Mouse (Mus musculus): ENCODE measurements around the gene Cluh. TPM values are rescaled to one million over a fixed set of nuclear protein-coding genes. Genes with fewer than 3 reads are reported as not detected.

Gene Cluh
- total RNA-seq (2014; rRNA removed): 87.1 and 132 TPM in 2 replicates
- polyA plus RNA-seq (2015; fragmentation: Nextera tagmentation; extraction: Ambion mirVana): 18.7 and 21.3 TPM in 2 replicates

DNA sequence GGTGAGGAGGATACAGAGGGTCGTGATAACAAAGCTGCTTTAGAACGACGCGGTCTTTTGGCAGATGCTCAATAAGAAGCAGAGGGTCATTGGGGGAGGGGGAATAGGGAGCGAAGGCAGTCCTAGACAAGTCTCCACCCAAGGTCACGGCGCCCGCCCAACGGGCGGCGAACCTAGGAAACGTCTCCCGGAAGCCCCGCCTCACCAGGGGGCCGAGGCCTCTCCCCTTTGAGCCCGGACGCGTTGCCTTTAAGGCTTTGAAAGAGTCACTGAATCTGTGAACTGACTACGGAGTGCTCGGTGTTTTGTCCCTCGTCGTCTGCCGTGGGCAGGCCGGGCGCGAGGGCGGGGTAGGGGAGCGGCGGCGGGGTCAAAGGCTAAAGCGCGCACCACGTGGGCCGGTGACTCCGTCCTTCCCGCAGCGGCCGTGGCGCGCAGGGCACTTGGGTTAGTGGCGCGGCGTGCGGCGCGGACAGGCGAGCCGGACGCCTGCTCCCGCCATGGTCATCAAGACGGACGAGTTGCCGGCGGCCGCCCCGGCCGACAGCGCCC, at the start of gene Cluh:
Cluh (plus strand) TSS at position 401 of the 552 bp plus-strand sequence.
- Histone ChIP-seq H3K4me1 (ENCODE audit: insufficient read depth, low read length) (peaks cover 28% of the 10 kb centered on the region), H3K27ac (peak within 1 kb of the TSS; percentile 85), H3K4me3 (ENCODE audit: low read length) (peak within 1 kb of the TSS; percentile 83), H3K36me3 (ENCODE audit: insufficient read depth, low read length) (no peaks in the 10 kb centered on the region), H3K9me3 (ENCODE audit: low read length) (no peaks in the 10 kb centered on the region), H3K27me3 (ENCODE audit: insufficient read depth, low read length) (no peaks in the 10 kb centered on the region), H3K4me2 (ENCODE audit: low read depth, low read length) (peak within 1 kb of the TSS; percentile 82), H3K9ac (replicated peaks; ENCODE audit: low read length) (peak within 1 kb of the TSS; percentile 90)
- peak; percentile 92 for ATAC-seq
- WGBS: under 1% methylated on average over 57 of the region's 58 CpGs
- DNase-seq (ENCODE audit: low spot score): peak; percentile 95
- TF ChIP-seq CTCF (IDR thresholded peaks at IDR 0.05; ENCODE audit: low read depth): no peak

DNA sequence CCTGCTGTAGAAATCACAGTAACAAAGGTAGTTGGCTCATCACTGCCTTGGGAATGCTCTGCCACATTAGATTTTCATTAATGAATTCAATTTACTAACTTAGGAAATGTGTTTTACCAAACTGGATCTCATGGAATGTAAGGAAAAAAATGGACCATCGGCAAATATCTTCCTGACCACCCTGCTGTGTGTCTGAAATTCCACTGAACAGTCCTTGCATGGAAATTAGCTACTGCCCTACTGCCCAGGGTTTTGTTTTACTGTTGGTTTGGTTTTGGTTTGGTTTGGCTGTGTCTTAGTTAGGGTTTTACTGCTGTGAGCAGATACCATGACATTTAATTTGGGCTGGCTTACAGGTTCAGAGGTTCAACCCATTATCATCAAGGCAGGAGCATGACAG, 47.0 kb upstream of the Cluh start:
- no peaks in the 10 kb centered on the region for H3K9me3 ChIP-seq (ENCODE audit: low read length)
- H3K36me3 ChIP-seq (ENCODE audit: insufficient read depth, low read length): no peaks in the 10 kb centered on the region
- DNase-seq (ENCODE audit: low spot score) (no peak), ATAC-seq (no peak)
- no peak overlapping the region for H3K4me2 ChIP-seq (ENCODE audit: low read depth, low read length)
- no peak overlapping the region for H3K27ac ChIP-seq
- H3K9ac ChIP-seq (replicated peaks; ENCODE audit: low read length): no peak overlapping the region
- 58% methylated on average over 1 of the region's 1 CpGs for WGBS
- no peaks in the 10 kb centered on the region for H3K27me3 ChIP-seq (ENCODE audit: insufficient read depth, low read length)
- no peak overlapping the region for H3K4me3 ChIP-seq (ENCODE audit: low read length)
- TF ChIP-seq CTCF (IDR thresholded peaks at IDR 0.05; ENCODE audit: low read depth): no peak
- no peaks in the 10 kb centered on the region for H3K4me1 ChIP-seq (ENCODE audit: insufficient read depth, low read length)

DNA sequence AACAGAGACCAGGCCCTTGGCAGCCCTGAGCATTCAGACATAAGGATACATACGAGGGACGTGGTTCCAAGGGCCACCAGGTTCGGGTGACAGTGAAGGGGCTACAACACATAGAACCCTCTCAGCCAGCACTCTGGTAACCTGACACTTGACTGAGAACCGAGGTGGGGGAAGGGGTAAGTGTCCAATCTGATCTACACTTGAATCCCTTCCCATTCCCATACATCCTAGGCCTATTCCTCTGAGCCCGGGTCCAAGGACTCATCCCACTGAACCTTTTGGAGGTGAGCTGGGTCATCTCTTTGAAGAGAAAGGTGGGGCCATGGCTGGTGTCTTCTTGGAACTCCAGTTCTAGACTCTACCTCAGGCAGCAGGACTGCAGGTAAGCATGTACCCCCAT, 39.2 kb upstream of the Cluh start:
- ATAC-seq (no peak), DNase-seq (ENCODE audit: low spot score) (no peak)
- no peaks in the 10 kb centered on the region for H3K36me3 ChIP-seq (ENCODE audit: insufficient read depth, low read length)
- H3K4me2 ChIP-seq (ENCODE audit: low read depth, low read length): peak overlapping the region; percentile 90
- no peaks in the 10 kb centered on the region for H3K9me3 ChIP-seq (ENCODE audit: low read length)
- H3K9ac ChIP-seq (replicated peaks; ENCODE audit: low read length): no peak overlapping the region
- TF ChIP-seq CTCF (IDR thresholded peaks at IDR 0.05; ENCODE audit: low read depth): no peak
- WGBS: 30% methylated on average over 5 of the region's 5 CpGs
- no peak overlapping the region for H3K27ac ChIP-seq
- peaks cover 17% of the 10 kb centered on the region for H3K27me3 ChIP-seq (ENCODE audit: insufficient read depth, low read length)
- H3K4me1 ChIP-seq (ENCODE audit: insufficient read depth, low read length): peaks cover 5% of the 10 kb centered on the region; the same call in 1 of the 2 replicates
- peak overlapping the region; percentile 48 for H3K4me3 ChIP-seq (ENCODE audit: low read length)

- peaks cover 17% of the 10 kb centered on the region for H3K27me3 ChIP-seq (ENCODE audit: insufficient read depth, low read length)
- DNase-seq (ENCODE audit: low spot score): no peak
- WGBS: 2% methylated on average over 48 of the region's 50 CpGs
- peak within 1 kb of the TSS; percentile 48 for H3K4me3 ChIP-seq (ENCODE audit: low read length)
- H3K36me3 ChIP-seq (ENCODE audit: insufficient read depth, low read length): no peaks in the 10 kb centered on the region
- H3K9ac ChIP-seq (replicated peaks; ENCODE audit: low read length): peak within 1 kb of the TSS; percentile 44
- no peak within 1 kb of the TSS for H3K27ac ChIP-seq
- H3K9me3 ChIP-seq (ENCODE audit: low read length): no peaks in the 10 kb centered on the region
- H3K4me1 ChIP-seq (ENCODE audit: insufficient read depth, low read length): peaks cover 5% of the 10 kb centered on the region; the same call in 1 of the 2 replicates
- peak within 1 kb of the TSS; percentile 90 for H3K4me2 ChIP-seq (ENCODE audit: low read depth, low read length)
- no peak for TF ChIP-seq CTCF (IDR thresholded peaks at IDR 0.05; ENCODE audit: low read depth)
- ATAC-seq: peak; percentile 45; the same call in 1 of the 2 replicates
Measured at GRCm38 (mm10) chr11:74610545-74611176, 38.6 kb upstream of the Cluh start, which contains the start of gene Rap1gap2. Rap1gap2 (minus strand) TSS chr11:74610915.

- no peaks in the 10 kb centered on the region for H3K36me3 ChIP-seq (ENCODE audit: insufficient read depth, low read length)
- TF ChIP-seq CTCF (IDR thresholded peaks at IDR 0.05; ENCODE audit: low read depth): no peak
- H3K4me2 ChIP-seq (ENCODE audit: low read depth, low read length): peak overlapping the region; percentile 90
- no peak overlapping the region for H3K9ac ChIP-seq (replicated peaks; ENCODE audit: low read length)
- no peak for ATAC-seq
- H3K4me3 ChIP-seq (ENCODE audit: low read length): no peak overlapping the region
- H3K4me1 ChIP-seq (ENCODE audit: insufficient read depth, low read length): peaks cover 5% of the 10 kb centered on the region; the same call in 1 of the 2 replicates
- peaks cover 17% of the 10 kb centered on the region for H3K27me3 ChIP-seq (ENCODE audit: insufficient read depth, low read length)
- no peak for DNase-seq (ENCODE audit: low spot score)
- no peak overlapping the region for H3K27ac ChIP-seq
- H3K9me3 ChIP-seq (ENCODE audit: low read length): no peaks in the 10 kb centered on the region
- WGBS: 16% methylated on average over 7 of the region's 7 CpGs
Measured at GRCm38 (mm10) chr11:74611437-74611836, 37.9 kb upstream of the Cluh start.

- Histone ChIP-seq H3K36me3 (ENCODE audit: insufficient read depth, low read length) (no peaks in the 10 kb centered on the region), H3K27ac (no peak overlapping the region), H3K9me3 (ENCODE audit: low read length) (no peaks in the 10 kb centered on the region), H3K4me2 (ENCODE audit: low read depth, low read length) (no peak overlapping the region), H3K27me3 (ENCODE audit: insufficient read depth, low read length) (peaks cover 17% of the 10 kb centered on the region), H3K9ac (replicated peaks; ENCODE audit: low read length) (no peak overlapping the region), H3K4me1 (ENCODE audit: insufficient read depth, low read length) (peaks cover 5% of the 10 kb centered on the region; the same call in 1 of the 2 replicates), H3K4me3 (ENCODE audit: low read length) (no peak overlapping the region)
- ATAC-seq (no peak), DNase-seq (ENCODE audit: low spot score) (no peak)
- WGBS: 63% methylated on average over 4 of the region's 4 CpGs
- TF ChIP-seq CTCF (IDR thresholded peaks at IDR 0.05; ENCODE audit: low read depth): no peak
Measured at GRCm38 (mm10) chr11:74613428-74613827, 35.9 kb upstream of the Cluh start.

DNA sequence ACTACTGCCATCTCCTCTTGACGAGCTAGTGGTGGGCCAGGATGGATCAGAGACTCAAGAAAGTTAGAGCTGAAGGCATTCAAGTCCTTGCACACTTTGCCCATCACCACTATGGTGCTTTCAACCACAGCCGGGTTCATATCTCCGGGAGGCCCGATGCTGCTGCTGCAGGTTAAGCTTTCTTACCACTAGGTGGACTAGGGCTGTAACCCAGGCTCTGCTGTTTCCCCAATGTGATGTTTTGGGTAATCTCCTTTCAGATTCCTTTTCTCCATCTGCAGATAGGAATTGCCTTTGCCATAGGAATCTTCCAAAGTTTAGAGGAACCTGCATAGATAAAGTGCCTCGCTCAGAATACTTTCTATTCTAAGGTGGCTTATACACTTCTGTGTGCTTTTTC, 33.7 kb upstream of the Cluh start:
- peaks cover 9% of the 10 kb centered on the region; the same call in 1 of the 2 replicates for H3K27me3 ChIP-seq (ENCODE audit: insufficient read depth, low read length)
- H3K4me2 ChIP-seq (ENCODE audit: low read depth, low read length): no peak overlapping the region
- WGBS: 55% methylated on average over 5 of the region's 5 CpGs
- no peaks in the 10 kb centered on the region for H3K9me3 ChIP-seq (ENCODE audit: low read length)
- no peak overlapping the region for H3K9ac ChIP-seq (replicated peaks; ENCODE audit: low read length)
- H3K4me3 ChIP-seq (ENCODE audit: low read length): no peak overlapping the region
- peaks cover under 1% of the 10 kb centered on the region; the same call in 1 of the 2 replicates for H3K4me1 ChIP-seq (ENCODE audit: insufficient read depth, low read length)
- DNase-seq (ENCODE audit: low spot score): no peak
- H3K27ac ChIP-seq: no peak overlapping the region
- no peak for ATAC-seq
- TF ChIP-seq CTCF (IDR thresholded peaks at IDR 0.05; ENCODE audit: low read depth): peak; percentile 22; the same call in 1 of the 2 replicates
- no peaks in the 10 kb centered on the region for H3K36me3 ChIP-seq (ENCODE audit: insufficient read depth, low read length)

Data from hindbrain, postnatal 0 days (tissue).